Mouse (Mus musculus) megakaryocyte-erythroid progenitor cell, adult 5 weeks (primary cell): ENCODE results near the gene Klra3. TPM values are rescaled to one million over a fixed set of nuclear protein-coding genes. Genes with fewer than 3 reads are reported as not detected.

Experiments used
- polyA plus RNA-seq: library from polyadenylated mRNA; stranded (reverse); fragments of >175 nt; gene quantifications from 2 replicates; pipeline ENCODE4 v1.2.3, GENCODE M21; 2012

The Klra3 gene
- polyA plus RNA-seq: not detected in 2 replicates

DNA sequence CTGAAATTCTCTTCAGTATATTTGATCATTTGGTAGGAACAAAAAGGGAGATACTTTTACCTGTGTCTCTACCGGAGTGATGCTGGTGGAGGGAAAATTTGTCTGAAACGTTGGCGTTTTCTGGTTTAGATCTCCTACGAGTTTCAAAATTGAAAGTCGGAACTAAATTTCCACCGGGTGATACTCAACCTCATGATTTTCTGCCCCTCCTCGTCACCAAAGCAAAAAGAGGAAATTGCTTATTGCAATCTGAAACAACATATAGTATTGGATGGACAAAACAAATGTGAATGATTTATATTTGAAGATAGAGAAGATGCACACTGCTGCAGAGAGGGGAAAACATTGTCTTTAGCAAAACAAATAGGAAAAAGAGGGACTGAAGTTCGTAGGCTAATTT, at the start of gene Klra3:
Gene Klra3 (minus strand): TSS at position 164 of the 400 bp plus-strand sequence.

DNA sequence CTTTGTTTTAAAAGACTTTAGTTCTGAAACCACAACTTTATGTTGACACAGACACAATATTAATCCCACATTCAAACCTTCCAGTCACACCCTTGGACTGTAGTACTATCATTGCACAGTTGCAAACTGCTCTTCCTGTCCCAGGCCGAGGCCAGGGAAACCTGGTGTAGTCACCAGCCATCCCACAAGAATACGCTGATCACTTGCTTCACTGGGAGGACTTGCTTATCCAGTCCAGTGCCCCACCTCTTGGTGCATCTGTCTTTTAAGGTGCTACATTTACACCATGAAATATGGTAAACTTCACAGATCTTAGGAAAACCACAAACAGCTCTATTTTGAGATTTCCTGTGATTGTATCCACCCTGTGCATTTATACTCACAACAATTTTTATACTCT, 49.4 kb upstream of the Klra3 start, which contains the start of gene Klra1:
Gene Klra1 (minus strand): TSS at position 125 of the 400 bp plus-strand sequence.

DNA sequence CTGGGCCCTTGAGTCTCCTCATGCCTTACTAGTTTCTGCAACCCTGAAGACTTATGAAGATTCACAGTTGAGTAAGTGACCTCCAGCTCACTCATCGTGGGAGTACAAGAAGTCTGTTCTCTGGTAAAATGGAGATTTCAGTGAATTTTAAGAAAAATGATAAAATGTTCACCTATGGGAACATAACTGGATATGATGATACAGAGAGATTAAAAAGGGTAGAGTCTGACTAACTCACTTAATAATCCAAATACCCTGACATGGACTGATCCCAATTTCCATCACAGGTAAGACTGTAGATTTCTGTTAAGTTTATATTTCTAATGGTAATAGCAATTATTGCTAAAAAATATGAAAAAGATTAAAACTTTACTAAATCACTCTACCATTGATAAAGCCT, 55.5 kb downstream of the Klra3 start, which contains the start of gene Klra10:
Gene Klra10 (minus strand): TSS at position 101 of the 400 bp plus-strand sequence.

Other genes with a start within 250 kb of the Klra3 start
- gene Klra8, start 207.7 kb downstream of the Klra3 start, polyA plus RNA-seq: 0.07 TPM in 1 of 2 replicates, not detected in the other
- 0.10 TPM in 1 of 2 replicates, not detected in the other for gene Klra9, start 144.5 kb downstream of the Klra3 start, polyA plus RNA-seq
- 0.17 TPM in 1 of 2 replicates, not detected in the other for gene Klra7, start 104.3 kb downstream of the Klra3 start, polyA plus RNA-seq
- not detected in 2 replicates for gene Klra10, start 55.6 kb downstream of the Klra3 start, polyA plus RNA-seq
- not detected in 2 replicates for gene Klra1, start 49.3 kb upstream of the Klra3 start, polyA plus RNA-seq